Mouse (Mus musculus) WW6 (cell line): ENCODE data around the gene Gpd2.

Source experiments
- DNase-seq: peaks from one replicate; pipeline ENCODE4 v3.0.0-alpha.2; 2013; ENCODE audit warnings: low read depth, low spot score

Gene Gpd2

DNA sequence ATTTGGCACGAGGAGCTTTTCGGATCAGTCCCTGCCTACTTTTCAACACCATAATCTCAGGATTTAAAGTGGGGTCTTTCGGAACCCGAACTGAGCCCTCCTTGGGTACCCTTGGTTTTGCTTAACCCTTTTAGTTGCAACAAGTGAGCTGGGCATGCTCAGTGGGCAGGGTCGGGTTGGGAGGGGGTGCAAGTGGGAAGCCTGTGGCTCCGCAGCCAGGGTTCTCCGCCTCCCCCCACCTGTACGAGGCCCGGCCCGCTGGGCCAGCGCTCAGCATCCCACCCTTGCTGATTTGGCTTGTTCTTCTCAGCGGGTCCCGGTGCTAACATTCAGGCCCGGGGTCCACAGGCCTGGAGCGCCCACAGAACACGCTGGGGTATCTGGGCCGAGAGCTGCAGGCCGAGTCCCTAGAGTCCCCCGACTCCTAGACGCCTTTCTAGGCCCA lies at the start of gene Gpd2:
Gene Gpd2 (plus strand): TSS at position 161 of the 445 bp plus-strand sequence.
- no peak for DNase-seq

DNA sequence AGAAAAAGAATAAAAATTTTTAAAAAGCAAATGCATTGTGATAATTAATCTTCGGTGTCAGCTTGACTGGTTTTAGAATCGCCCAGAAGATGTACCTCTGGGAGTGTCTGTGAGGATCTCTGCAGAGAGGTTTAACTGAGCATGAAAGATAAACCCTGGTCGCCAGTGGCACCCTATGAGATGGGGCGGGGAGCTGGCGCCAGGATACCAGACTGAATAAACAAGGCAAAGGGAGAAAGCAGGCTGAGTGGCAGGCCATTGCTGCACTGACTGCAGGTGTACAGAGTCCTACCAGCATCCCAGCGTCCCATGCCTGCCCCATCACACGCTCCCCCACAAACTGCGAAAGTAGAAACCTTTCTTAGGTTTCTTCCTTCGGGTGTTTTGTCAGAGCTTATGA lies 49.2 kb upstream of the Gpd2 start:
- no peak for DNase-seq

DNA sequence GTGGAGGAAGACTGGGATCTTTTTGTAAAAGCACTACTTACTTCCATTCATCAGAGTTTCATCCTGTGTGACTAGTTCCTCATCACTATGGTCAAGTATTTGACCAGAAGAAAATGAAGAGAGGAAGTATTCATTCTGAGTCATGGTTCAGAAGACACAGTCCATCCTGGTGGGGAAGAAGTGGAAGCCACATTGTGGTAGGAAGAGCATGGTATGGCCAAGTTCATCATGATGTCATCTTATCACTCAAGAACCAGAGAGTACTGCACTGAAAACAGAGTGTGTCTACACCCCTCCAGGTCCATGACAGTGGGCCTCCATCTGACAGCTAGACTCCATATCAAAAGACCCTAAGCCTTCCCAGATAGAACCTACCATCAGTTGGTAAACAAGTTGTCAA lies 46.6 kb upstream of the Gpd2 start:
- DNase-seq: no peak

DNA sequence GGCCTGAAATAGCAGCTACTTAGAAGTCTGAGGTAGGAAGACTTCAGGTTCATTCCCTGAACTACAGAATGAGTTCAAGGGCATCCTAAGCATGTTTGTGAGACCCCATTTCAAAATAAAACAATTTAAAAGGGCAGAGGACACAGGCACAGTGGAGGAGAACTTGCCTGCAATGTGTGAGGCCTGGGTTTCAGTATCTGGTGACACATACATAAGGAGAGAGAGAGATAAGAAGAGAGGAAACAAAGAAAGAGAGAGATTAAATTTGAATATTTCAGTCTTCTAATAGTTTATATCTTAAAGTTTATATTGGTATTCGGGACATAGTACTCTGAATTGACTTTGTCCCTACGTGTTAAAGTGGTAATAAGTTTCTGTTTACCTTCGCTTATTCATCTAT lies 38.4 kb upstream of the Gpd2 start:
- DNase-seq: no peak

DNA sequence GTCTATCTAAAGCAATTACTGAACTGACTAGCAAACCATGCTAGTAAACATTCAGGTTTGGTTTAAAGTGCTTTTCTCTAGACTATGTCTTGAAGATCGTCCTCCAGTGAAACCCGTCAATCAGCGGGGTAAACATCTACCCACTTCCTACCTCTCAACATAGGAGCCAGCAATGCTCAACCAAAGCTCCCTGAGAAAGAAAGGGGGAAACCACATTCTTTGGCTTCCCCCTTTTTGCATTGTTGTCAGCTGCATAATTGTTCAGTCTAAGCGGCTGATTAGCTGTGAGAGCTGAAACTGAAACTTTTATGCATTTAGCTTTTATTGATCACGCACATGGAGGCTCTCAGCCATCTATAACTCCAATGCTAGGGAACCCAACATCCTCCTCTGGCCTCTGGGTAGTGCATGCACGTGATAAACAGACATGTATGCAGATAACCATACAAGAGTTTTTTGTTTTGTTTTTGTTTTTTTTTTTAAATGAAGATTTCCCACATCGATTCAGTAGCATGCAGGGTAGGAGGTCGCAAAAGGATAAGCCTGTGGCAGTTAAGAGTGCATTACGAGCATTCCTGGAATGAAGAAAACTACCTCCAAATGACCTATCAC lies 28.9 kb upstream of the Gpd2 start:
- DNase-seq: no peak

DNA sequence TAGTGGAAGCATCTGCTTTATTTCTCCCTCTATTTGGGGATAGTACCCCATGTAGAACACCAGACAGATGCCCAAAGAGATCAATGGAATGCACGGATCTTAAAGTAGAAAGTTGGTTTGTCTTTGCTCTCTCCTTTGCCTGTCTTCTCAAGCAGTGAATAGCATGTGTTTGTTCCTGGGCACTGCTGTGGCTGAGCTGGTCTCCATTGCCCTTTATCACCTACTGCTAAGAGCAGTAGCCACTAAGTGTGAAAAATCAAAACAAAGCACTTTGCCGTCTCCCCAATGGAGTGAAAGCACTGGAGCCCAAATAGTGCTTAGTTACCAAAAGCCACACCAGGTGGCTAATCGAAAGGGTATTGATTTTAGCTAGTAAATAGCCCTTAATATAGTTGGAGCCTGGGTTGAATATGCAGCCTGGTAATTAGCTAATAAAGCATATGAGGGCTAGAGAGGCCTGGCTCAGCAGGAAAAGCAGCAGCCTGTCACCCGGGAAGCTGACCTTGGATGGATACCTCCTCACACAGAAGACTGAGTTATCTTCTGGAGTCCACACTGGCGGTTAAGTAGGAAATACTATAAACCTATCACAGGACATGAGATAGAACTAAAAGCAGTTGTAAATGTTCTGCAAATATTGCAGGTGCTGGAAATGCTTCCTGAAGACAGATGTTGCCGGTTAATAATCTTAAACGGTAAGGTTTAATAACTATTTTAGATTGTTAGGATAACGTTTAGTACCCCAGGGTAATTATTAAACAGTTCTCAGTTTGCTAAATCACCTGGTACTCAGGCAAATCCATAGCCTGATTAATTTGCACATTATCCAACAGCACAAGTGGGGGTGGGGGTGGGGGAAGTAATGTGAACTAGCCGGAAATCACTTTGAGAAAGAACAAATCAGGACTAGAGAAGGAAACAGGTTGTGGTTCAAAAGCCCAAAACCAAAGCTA lies 26.1 kb upstream of the Gpd2 start:
- no peak for DNase-seq

DNA sequence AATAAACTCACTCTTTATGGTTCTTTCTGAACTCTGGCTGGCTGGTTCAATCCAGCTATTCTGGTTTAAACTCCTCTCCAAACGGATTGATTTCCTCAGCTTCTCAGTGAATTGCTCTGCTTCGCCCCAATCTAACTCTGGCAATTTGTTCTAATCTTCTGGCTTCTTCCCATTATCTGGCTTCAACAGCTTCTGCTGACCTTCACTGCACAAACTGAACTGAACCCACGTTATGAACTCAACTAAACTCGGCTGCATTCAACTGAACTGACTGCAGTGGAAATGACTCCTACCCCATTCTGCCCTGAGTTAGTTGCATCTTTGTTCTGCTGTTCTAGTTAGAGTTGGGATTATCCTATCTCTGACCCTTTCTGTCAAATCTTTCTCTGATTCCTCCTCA lies 24.1 kb upstream of the Gpd2 start:
- DNase-seq: no peak

DNA sequence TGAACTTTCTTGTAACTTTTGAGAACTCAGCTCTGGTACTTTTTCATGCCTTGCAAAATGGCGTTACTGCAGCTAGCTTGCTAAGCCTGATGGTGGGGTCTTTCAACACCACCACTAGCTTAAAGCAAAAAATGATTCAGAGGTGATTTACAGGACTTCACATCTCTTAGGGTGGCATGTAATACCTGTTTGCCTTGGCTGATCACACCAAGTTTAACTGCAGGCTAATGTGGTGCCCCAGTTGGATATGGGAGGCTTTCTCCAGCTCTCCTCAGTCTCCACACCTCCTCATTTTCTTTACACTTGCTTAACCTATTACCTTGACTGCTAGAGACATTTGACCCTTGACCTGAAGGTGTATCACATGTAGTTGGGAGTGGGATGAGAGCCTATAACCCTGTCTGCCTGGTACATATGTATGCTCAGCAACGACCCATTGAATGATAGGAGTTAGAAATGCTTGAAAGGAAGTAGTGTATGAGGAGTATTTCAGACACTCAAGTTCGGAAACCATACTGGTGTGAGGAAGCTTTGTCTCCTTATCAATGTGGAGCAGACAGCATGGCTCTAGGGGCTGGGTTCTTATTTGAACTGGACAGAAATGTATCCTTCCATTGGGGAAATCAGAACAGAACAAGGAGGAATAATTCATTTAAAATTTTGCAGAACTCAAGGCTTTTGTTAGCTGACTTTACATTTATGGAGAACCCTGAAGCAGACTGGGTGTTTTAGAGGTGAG lies 14.0 kb upstream of the Gpd2 start:
- DNase-seq: no peak

DNA sequence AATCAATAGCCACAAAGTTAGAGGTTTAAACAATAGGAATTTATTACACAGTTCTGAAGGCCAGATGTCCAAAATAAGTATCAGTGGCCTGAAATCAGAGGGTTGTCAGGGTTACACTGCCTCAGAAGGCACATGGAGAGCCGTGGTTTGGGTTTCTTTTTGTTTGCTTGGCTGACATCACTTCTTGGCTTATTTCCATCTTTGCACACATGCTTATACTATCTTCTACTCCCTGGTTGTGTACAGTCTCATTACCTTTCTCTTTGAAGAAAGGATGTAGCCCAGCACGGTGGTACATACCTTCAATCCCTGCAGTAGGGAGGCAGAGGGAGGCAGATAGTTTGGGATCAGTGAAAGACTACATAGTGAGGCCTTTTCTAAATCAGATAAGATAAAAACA lies 12.2 kb upstream of the Gpd2 start:
- DNase-seq: no peak

DNA sequence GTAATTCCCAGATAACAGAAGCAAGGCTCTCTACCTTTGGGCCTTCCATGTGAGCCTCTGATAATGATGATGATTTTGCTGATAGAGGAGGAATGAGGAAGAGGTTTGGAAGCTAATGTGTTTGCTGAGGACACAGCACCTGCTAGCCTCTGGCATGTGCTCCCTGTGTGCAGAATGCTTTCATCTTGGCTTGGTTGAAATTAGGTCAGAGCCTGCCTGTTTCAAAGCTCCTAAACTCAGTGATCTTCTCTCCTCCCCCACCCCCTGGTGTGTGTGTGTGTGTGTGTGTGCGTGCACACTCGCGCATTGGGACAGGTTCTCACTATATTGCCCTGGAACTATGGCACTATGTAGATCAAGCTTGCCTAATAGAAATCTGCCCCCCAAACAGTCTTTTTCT lies 10.0 kb upstream of the Gpd2 start:
- DNase-seq: no peak

DNA sequence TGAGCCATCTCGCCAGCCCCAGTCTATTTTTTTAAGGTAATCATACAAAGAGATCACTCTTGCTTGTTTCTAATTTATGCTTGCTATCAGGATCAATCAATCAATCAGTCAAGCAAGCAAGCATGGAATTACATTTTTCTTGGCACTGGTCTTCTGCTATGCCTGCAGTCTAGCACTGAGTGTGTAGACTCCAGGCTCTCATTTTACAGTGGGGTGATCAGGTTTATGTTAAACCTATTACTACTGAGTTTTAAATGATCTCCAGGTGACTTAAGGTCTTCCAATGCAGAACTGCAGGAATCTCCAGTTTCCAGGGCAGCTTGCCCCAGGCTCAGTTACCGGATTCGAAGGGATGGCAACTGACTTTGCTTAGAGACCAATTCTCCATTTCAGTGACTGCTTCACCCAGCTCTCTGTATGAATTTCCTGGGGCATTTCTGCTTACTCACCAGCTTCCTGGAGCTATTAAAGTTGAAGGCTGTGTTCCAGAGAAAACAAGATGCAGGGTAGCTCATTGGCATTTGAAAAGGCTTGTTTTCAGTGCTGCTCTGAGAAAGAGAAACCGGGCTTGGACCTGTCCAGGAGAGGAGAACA lies 7.7 kb upstream of the Gpd2 start:
- DNase-seq: no peak

DNA sequence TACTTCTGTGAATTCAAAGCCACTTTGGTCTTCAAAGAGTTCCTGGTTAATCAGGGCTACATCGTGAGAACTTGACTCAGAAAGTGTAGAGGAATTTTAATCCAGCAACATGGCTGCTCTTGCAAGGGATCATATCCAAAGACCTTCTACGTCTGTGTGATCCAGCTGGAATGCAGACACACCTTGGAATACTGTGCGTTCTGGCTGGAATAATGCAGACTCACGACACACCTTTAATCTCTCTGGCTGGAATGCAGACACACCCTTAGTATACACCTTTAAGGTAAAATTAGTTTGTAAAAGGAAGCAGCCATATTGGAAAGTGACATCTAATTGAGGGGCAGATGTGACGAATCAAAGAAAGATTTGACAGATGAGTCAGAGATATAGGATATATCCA lies 6.0 kb upstream of the Gpd2 start:
- DNase-seq: no peak

DNA sequence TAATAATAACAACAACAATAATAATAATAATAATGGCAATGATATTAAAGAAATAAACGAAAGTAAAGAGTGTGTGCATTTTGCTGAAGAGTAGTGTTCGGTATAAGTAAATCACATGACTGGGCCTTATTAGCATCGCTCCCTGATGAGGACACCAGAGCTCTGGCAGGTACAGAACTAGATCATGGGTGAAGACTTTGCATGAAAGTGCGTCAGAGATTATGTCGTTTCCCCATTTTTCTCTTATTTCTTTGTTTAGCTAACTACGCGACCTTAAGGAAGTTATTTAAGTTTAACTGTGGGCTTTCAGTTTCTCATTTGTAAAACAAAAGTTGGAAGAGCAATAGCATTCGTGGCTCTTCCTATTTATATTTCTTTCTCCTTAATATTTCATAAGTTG lies 5.1 kb upstream of the Gpd2 start:
- DNase-seq: no peak

DNA sequence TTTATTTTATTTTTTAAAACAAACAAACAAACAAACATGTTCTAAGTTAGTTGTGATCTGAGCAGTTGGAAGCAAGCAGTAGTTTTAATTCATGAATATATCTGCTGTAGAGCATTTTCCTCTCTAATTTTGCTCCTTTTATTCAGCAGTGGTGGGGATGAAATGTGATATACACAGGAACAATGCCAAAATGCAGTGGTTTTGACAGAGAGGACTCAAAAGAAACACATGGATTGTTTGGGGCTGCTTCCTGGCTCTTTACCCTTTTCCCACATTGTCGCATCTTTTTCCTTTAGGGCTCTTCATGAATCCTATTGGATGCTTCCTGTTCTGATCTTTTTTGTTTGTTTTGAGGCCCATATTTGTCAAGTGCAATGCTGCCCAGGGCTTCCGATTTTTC lies 1.2 kb upstream of the Gpd2 start:
- DNase-seq: no peak

DNA sequence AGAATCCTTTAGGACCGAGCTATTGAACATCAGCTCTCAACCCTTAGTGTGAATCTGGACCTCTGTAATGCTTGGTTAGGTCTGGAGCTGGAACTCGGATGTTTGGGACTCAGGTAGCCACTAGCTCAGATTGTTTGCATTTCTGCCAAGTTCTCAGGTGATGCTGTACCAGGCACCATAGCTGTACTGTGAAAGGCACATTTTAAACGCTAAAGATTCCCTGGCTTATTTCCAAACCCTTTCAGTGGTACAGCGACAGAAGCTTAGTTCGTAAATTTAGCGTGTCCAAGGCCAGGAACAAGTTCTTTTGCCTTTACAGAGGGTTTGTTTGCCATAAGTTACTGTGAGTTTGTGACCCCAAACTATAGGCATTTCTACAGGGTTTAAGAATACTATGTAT lies 409 bp upstream of the Gpd2 start:
- DNase-seq: no peak

DNA sequence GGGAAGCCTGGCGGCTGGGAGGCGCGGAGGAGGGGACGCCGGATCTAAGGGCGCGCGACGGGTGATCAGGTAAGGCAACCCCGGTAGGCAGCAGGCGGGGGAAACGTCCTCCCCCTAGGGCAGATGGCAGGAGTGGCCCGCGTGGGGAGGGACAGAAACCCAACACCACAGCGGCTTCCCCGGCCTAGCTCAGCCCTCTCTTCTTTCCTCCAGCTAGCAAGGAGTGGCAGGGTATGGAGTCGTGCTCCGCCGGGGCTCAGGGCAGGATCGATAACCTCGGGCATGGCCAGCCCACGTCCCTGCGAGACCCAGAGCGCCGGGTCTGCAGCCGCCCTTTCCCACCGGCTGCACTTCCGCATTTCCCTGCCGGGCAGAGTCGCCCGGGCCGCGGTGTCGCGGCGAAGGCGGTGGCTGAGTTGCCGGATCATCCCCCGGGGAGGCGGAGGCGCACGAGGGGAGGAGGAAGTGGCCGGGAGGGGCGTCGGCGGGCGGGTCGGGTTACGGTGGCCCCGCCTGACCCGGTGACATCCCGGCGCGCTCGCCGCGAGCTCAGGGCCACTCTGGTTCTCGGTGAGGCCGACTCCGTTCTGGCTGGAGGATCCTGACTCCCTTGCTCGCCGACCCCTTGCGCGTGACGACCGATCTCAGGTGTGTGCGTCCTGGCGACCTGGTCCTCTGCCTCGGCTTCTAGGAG lies 632 bp downstream of the Gpd2 start:
- peak; percentile 67 for DNase-seq

DNA sequence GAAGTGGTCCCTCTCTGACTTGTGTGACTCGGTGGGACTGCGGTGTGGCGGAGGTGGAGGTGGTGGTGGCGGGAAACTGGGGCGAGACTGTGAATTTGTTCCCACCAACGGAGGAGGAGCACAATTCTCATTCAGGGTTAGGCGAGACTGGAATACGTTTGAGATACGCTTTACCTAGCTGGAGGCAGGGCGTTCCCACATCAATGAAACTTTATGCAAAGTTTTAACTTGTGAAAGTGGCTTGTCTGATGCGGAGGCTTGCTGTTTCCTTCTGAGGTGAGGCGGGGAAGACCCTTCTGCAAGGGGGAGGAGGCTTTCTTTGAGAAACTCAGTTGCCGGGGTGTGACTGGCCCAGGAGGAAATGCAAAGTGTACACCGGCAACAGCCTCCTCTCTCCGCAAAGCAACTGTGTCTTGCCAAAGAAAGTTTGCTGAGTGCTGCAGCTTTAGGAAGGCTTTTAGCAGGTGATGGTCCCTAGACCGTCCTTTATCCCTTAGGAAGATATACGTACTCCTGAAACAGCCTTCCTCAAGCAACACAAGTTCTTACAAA lies 1.3 kb downstream of the Gpd2 start:
- peak; percentile 71 for DNase-seq

DNA sequence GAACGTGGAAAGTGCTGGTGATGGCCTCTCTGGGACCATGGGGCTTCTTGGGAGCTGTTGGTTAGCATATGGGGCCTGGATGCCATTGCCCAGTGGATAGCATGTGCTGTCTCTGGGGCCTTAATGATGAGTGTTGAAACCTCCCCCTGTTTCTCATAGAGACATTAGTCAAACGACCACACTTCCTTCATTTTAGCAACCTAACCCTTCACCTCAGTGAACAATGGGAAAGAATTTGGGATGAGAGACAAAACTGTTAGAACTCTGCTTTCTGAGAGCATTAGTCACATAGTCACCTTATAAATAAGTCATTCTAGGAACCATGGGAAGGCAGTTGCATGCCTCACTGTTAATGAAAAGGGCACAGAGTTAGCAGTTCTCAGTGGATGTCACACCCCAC lies 1.9 kb downstream of the Gpd2 start:
- DNase-seq: no peak

DNA sequence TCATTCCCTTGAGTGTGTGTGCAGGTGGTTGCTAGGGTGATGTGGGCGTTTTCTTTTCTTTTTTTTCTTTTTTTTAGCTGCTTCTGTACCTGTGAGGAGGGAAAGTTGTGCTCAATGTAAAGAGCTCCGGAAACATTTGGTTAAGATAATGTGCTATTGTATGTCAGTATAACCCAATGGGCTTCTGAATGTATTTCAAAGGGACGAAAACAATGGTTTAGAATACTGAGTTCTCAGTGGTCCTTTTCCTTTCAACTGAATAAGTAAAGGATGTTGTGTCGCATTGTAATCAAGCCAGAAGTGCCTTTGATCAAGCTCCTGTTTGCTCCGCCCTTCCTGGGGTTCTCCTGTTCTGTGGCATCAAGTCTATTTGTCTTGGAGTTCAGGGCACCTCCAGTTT lies 6.6 kb downstream of the Gpd2 start:
- no peak for DNase-seq

DNA sequence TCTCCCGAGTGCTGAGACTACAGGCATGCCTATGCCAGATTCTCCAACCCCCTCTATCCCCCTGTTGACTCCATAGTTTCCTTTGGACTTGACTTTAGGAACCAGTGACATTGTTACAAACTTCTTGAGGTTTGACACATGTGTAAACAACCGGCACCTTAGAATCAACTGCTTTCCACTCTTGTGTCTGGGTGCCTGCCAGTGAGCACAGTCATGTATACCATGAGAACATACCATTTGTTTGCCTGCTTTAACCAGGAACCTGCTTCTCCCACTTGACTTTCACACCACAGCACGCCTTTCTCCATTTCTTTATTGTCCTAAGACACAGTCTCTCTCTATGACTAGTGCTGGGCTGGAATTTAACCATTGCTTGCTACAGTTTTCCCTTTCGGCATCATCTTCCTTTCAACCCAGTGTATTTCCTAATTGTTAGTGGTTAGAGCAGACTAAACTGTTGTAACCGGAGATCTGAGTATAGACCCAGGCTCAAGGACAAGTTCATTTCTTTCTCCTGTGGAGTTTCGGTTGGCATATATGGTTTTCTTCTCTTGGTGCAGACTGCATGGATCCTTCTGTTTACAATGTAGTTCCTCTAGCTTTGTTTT lies 8.4 kb downstream of the Gpd2 start:
- DNase-seq: no peak

DNA sequence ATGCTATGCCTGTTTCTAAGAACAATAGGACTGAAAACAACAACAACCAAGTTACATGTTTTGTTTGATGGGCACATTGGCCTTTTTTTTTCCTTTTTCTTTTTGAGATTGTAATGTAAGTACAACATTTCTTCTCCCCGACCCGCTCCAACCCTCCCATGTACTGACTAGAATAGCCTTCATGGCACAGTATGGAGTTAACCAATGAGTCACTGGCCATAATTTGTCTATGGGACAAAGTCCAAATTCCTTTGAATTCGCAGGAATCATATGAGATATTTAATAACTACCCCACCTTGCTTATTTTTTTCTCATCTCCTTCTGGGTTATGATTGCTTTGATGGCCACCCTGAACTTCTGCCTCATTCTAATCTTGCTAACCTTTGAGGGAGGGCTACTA lies 12.7 kb downstream of the Gpd2 start:
- DNase-seq: no peak
